Mouse (Mus musculus): ENCODE measurements around the gene Gpc3. TPM values are rescaled to one million over a fixed set of nuclear protein-coding genes. Genes with fewer than 3 reads are reported as not detected.

The Gpc3 gene
- polyA plus RNA-seq (2012; ENCODE audit: insufficient read depth, insufficient read length, missing spikeins) = 8.0 and 9.6 TPM in 2 replicates

DNA sequence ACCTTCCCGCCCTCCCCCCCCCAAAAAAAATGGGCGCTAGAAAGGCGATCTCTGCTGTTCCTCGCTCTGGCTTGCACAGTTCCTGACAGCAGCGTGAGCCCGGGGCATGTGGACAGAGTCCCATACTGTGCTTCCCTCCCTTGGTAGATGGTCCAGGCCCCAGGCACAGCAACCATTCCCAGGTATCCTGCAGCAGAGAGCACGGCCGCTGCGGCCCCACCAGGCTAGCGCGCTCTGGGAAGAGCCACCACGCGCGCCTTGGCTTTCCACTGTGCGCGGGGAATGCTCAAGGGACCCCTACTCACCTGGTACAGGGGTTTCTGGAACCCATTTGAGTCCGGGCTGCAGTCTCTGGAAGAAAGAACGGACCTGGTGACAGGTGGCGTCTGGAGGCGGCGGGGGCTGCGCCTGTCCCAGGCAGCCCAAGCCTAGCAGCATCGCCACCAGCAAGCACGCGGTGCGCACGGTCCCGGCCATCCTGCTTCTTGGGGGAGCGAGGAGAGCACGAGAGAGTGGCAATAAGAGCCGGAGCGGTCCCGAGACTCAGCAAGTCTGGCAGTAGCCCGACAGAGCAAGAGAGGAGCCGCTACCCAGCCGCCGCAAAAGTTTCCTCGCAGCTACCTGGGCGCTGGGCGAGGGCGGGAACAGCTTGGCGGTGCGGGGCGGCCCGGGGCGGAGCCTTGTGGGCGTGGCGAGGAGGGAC is at the start of gene Gpc3:
Gpc3 (minus strand) TSS at position 623 of the 703 bp plus-strand sequence.
- Histone ChIP-seq H3K4me3 (ENCODE audit: insufficient read depth, low read depth, low read length) (peak within 1 kb of the TSS; percentile 41), H3K4me1 (ENCODE audit: control insufficient read depth, insufficient read depth, insufficient read length, low read length) (no peaks in the 10 kb centered on the region), H3K27ac (replicated peaks; ENCODE audit: low read depth, low read length) (no peak within 1 kb of the TSS)

DNA sequence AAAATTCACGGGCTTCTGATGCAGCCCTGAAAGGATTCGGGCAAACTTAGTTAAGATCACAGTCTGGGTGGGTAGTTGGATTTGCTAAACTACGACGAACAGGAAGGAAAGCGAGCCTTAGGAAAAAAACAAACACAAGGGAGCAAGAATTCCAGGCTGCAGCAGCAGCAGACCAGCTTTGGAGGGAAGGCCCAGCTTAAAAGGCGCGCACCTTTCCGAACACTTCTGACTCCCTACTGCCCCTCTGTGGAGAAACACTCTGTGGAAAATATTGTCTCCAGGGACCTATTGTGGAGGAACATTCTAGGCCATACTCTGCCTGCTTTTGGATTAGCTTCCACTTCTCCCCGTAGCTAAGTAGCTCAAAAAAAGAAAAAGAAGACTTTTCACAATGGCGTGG is 38.2 kb upstream of the Gpc3 start:
- Histone ChIP-seq H3K4me3 (ENCODE audit: insufficient read depth, low read depth, low read length) (no peak overlapping the region), H3K27ac (replicated peaks; ENCODE audit: low read depth, low read length) (no peak overlapping the region)

DNA sequence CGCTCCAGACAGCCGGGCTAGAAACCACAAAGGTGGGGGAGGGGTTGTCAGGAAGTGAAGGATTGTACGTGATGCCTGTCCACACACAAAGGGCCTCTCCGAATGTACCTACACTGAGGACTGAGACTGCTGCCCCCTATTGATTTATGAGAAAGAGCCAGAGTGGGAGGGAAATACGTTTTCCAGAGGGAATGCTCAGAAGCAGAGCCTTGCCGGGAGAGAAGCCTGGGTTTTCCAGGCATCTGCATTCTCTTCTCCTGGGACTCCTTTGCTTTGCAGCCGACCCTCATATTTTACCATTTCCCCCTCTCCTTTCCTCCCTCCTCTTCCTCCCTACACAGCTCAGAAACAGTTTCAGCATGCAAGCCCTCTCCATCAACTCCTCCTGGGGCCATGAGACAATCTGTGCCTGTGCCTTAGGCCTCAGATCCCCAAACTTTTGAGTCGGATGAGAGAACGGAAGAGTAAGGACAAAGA is 37.8 kb upstream of the Gpc3 start:
- Histone ChIP-seq H3K27ac (replicated peaks; ENCODE audit: low read depth, low read length) (no peak overlapping the region), H3K4me3 (ENCODE audit: insufficient read depth, low read depth, low read length) (no peak overlapping the region)

More for the DNA sequence above, 38.2 kb upstream of the Gpc3 start:
- H3K4me1 ChIP-seq (ENCODE audit: control insufficient read depth, insufficient read depth, insufficient read length, low read length) = no peaks in the 10 kb centered on the region

DNA sequence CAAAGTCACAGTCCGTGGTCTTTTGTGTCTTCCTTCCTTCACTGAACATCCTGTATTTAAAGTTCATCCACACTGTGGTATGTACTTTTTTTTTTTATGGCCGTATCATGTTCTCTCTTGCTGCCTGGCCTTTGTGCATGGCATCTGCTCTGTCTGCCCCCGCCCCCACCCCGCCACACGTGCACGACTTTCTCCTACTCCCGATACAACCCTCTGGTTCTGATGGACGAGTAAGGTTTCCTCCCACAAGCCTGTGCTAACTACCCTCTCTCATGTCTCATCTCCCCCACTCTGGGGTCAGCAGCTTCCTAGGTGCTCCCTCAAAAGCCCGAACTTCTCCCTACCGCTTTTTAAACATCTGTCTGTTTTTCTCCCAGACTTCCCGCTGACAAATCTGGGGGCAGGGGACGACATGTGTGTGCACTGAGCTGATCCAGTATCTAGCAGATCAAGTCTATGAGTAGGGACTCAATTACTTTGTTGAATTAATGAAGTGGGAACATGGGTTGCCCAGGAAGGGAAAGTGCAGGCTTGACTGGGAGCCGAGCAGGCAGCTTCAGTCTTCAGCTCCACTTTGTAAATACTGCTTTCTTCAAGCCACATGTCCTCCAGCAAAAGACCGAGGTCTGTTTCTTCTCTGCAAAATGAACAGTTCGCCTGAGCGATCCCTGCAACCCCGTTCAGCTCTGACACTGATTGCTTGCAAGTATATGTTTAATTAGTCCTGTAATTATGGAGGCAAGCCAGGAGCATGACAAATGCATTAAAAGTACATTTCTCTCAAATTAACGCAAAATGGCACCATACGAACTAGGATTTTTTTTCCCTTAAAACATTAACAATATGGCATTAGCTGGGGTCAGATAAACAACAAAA is 35.4 kb upstream of the Gpc3 start:
- Histone ChIP-seq H3K4me3 (ENCODE audit: insufficient read depth, low read depth, low read length) (no peak overlapping the region), H3K4me1 (ENCODE audit: control insufficient read depth, insufficient read depth, insufficient read length, low read length) (no peaks in the 10 kb centered on the region), H3K27ac (replicated peaks; ENCODE audit: low read depth, low read length) (no peak overlapping the region)

More for the DNA sequence above, 37.8 kb upstream of the Gpc3 start:
- H3K4me1 ChIP-seq (ENCODE audit: control insufficient read depth, insufficient read depth, insufficient read length, low read length) = no peaks in the 10 kb centered on the region

DNA sequence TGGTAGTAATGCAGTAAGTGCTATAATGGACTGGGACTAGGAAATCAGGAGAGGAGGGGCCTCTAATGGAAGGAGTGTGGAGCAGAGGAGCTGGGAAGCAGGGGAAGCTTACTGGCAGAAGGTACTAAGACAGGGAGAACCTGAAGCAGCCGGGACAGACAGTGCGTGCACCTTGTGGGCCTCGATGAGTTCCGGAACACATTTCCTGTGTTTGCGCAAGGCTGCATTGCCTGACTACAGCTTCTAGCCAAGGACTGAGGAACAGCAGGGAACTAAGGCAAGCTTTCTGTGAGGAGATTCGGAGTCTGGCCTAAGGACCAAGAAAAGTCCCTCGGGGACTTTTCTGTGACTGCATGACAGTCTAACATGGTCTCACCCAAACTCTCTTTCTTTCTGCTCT is 30.6 kb upstream of the Gpc3 start:
- no peak overlapping the region for H3K27ac ChIP-seq (replicated peaks; ENCODE audit: low read depth, low read length)
- no peaks in the 10 kb centered on the region for H3K4me1 ChIP-seq (ENCODE audit: control insufficient read depth, insufficient read depth, insufficient read length, low read length)
- no peak overlapping the region for H3K4me3 ChIP-seq (ENCODE audit: insufficient read depth, low read depth, low read length)

DNA sequence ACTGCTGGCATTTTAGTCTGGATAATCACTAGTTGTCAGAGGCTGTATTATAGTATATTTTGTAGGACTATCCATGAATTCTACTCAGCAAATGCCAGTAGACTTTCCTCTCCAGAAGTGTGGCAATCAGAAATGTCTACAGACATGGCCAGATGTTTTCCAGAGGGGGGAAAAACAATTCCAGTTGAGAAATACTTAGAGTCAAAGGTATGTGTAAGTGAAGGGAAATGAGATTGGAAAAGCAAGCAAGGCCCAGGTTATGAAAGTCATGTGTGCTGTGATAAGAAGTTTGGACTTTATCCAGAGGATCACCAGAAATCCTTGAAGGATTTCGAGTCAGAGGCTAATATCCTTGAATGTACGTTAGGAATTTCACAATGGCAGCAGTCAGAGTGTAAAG is 29.6 kb upstream of the Gpc3 start:
- Histone ChIP-seq H3K4me3 (ENCODE audit: insufficient read depth, low read depth, low read length) (no peak overlapping the region), H3K27ac (replicated peaks; ENCODE audit: low read depth, low read length) (no peak overlapping the region), H3K4me1 (ENCODE audit: control insufficient read depth, insufficient read depth, insufficient read length, low read length) (no peaks in the 10 kb centered on the region)

DNA sequence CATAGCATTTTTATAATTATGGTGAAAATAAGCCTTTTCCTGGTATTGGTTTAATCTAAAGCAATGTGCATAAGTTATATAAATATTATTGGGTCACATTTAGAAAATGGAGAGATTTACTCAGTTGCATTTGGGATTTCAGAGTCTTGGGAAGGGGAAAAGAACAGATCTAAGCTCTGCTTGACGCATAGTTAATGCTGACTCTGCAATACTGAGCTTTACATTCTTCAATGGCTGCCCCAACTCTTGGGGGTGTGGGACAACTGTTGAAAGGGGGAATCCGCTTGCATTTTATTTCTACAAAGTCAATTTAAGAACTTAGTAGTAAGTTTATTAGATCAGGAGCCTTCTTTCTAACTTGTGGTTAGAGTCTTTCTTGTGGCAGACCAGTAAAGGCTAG is 28.4 kb upstream of the Gpc3 start:
- Histone ChIP-seq H3K4me3 (ENCODE audit: insufficient read depth, low read depth, low read length) (no peak overlapping the region), H3K27ac (replicated peaks; ENCODE audit: low read depth, low read length) (no peak overlapping the region), H3K4me1 (ENCODE audit: control insufficient read depth, insufficient read depth, insufficient read length, low read length) (no peaks in the 10 kb centered on the region)

DNA sequence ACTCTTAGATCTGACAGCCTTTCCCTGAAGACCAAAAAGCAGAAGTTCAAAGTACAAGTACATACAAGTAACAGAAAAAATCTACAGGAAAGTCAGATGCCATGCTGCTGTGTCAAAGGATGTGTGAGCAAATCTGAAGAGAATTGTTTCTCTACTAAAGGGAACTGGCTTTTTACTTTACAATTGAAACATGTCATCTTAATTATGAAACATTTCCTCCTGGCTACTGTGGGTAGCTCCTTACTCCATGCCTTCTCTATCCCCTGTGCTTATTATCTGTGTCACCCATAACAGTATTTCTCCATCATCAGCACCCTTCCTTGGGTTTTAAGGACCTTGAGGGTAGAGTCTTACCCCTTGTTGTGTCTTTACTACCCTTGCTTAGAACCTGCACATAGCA is 23.7 kb upstream of the Gpc3 start:
- Histone ChIP-seq H3K4me3 (ENCODE audit: insufficient read depth, low read depth, low read length) (no peak overlapping the region), H3K27ac (replicated peaks; ENCODE audit: low read depth, low read length) (no peak overlapping the region)

DNA sequence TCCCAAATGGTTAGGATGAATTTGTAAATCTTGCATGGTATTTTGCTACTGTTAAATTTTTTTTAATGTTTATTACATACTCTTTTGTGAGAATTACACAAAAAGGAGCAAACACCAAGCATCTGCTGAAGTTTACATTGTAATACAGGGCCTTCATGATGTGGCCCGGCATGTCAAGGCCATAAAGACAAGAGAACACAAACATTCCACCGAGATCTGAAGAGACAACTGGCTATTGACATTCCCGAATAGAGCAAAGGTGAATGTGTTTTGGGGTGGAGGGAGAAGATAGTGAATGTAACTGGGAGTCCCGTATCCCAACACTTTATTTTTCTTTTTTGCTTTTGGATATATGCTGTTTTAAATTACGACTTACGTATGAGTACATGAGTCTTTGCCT is 20.2 kb upstream of the Gpc3 start:
- H3K4me3 ChIP-seq (ENCODE audit: insufficient read depth, low read depth, low read length) = no peak overlapping the region
- H3K27ac ChIP-seq (replicated peaks; ENCODE audit: low read depth, low read length) = no peak overlapping the region
- no peaks in the 10 kb centered on the region for H3K4me1 ChIP-seq (ENCODE audit: control insufficient read depth, insufficient read depth, insufficient read length, low read length)

More for the DNA sequence above, 23.7 kb upstream of the Gpc3 start:
- no peaks in the 10 kb centered on the region for H3K4me1 ChIP-seq (ENCODE audit: control insufficient read depth, insufficient read depth, insufficient read length, low read length)

DNA sequence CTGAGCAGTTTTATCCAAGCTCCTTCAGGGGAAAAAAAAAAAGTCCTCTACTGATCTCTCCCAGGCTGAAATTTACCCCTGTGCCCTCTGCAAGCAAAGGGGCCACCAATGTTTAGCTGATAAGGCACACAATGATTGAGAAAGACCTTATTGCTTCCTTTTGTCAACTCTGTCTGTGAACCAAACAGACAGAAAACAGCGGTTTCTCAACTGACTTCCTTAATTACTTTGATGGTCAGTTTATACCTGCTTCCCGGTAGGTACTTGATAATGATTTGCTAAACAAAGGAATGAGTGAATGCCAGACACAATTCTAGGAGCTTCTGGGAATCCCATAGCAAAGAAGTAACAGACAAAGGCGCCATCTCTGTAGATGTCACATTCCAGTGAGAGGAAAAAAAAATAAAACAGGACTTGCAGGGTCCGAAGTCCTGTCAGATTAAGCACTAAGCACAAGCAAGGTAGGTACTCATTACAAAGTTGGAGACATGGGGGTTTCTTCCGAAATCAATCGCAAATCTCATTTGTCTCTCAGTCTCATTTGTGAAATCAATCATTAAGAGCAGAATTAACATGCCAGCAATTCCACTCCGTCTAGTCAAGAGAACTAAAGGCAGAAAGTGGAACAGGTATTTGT is 19.1 kb upstream of the Gpc3 start:
- no peak overlapping the region for H3K27ac ChIP-seq (replicated peaks; ENCODE audit: low read depth, low read length)
- H3K4me1 ChIP-seq (ENCODE audit: control insufficient read depth, insufficient read depth, insufficient read length, low read length) = no peaks in the 10 kb centered on the region
- no peak overlapping the region for H3K4me3 ChIP-seq (ENCODE audit: insufficient read depth, low read depth, low read length)

DNA sequence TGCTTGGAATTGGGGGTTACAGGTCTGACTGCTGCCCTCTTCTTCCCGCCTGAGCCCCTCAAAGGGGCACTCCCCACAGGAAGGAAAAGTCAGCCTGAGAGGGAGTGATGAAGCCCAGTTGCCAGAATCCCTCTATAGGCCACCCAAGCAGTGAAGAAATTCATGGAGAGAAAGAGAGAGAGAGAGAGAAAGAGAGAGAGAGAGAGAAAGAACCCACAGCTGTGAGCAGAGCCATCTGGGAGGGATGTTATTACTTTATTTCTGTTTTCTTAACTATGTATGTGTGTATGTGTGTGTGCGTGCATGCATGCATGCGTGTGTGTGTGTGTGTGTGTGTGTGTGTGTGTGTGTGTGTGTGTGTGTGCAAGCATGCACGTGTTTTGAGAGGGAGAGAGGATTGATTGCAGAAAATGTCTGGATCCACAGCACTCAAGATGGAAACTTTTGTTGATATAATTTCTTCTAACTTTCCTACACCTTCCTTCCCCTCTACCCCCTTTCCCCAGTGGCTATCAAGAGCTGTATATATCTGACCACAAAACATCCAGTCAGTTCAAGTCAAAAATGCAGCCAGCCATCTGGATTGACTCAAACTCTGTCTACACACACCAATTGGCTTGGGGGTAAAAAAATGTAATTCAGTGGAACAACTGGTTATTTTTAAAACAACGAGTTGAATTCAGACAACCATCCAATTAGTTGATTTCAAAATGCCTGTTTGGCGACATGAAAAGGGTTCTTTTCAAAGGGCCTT is 13.4 kb upstream of the Gpc3 start:
- H3K4me3 ChIP-seq (ENCODE audit: insufficient read depth, low read depth, low read length) = no peak overlapping the region
- H3K4me1 ChIP-seq (ENCODE audit: control insufficient read depth, insufficient read depth, insufficient read length, low read length) = no peaks in the 10 kb centered on the region
- H3K27ac ChIP-seq (replicated peaks; ENCODE audit: low read depth, low read length) = no peak overlapping the region

DNA sequence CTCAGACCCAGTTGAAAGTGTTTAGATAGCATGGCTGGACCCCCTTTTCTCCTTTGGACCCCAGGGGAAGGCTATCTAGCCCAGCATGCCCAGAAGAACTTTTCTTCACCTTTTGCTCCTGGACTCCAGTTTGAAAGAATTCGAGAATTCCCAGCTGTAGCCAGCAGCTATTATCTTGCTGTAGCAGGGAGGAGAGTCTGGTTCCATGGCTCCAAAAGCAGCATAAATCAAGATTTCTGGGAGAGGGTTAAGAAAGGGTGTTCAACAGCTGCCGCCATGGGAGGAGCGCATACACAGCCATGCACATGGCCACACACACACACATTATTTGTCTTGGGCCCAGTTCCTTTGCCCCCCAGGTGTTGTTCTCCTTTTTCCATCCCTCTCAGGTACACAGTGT is 4.1 kb upstream of the Gpc3 start:
- Histone ChIP-seq H3K27ac (replicated peaks; ENCODE audit: low read depth, low read length) (no peak overlapping the region), H3K4me1 (ENCODE audit: control insufficient read depth, insufficient read depth, insufficient read length, low read length) (no peaks in the 10 kb centered on the region), H3K4me3 (ENCODE audit: insufficient read depth, low read depth, low read length) (no peak overlapping the region)

DNA sequence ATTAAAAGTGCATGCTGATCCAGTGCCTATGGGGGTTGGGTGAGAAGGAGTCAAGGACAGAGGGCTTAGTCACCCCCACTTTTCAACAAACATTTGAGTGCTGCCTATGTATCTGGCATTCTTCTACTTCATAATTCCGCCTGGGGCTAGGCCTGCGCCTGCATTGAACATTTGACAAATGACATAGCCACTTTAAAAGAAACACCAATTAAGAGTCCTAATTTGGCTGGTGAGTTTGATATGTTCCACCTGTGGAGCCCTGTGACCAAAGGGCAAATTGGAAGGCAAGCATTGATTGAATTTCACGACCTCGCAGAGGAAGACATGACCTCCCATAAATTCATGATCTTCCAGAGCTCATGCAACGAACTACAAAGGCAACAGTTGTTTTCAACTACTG is 2.4 kb upstream of the Gpc3 start:
- H3K27ac ChIP-seq (replicated peaks; ENCODE audit: low read depth, low read length) = no peak overlapping the region
- no peak overlapping the region for H3K4me3 ChIP-seq (ENCODE audit: insufficient read depth, low read depth, low read length)
- H3K4me1 ChIP-seq (ENCODE audit: control insufficient read depth, insufficient read depth, insufficient read length, low read length) = no peaks in the 10 kb centered on the region

DNA sequence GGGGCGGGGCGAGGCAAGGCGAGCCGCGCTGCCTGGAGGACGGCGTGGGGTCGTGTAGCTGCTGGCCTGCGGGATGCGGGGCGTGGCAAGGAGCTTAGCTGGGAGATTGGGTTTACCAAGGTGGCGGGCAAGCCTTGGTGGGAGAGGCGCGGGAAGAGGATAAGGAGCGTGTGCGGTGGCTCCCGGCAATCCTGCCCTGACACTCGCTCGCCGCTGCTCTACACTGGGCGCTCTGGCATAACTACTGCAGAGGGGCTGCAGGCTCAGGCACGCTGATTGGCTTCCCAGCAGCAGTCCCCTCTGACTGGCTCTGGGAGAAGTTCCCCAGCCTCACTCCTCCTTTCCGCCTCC is 256 bp upstream of the Gpc3 start:
- Histone ChIP-seq H3K27ac (replicated peaks; ENCODE audit: low read depth, low read length) (no peak overlapping the region), H3K4me1 (ENCODE audit: control insufficient read depth, insufficient read depth, insufficient read length, low read length) (no peaks in the 10 kb centered on the region), H3K4me3 (ENCODE audit: insufficient read depth, low read depth, low read length) (peak overlapping the region; percentile 41)

DNA sequence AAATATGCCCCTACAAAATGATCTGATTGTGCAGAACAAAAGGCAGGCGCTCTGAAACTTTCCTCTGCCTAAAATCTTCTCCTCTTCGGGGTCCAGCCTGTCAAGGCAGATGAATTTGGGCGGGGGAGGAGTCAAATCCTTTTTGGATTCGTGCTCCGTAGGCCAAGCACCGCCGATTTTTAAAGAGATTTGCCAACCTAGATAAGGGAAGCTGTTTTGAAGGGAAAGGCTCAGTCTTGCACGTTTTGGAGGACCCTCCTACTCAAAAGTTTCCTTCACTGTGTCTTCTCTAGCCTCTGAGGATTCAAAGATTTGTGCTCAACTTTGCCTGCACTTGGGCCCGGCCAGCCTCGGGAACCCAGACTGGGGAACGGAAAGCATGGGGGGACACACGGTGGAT is 944 bp downstream of the Gpc3 start:
- Histone ChIP-seq H3K4me1 (ENCODE audit: control insufficient read depth, insufficient read depth, insufficient read length, low read length) (no peaks in the 10 kb centered on the region), H3K4me3 (ENCODE audit: insufficient read depth, low read depth, low read length) (peak overlapping the region; percentile 41), H3K27ac (replicated peaks; ENCODE audit: low read depth, low read length) (no peak overlapping the region)

Data from brown adipose tissue, adult 24 weeks (tissue).